Mouse (Mus musculus) bone marrow macrophage, adult 2 months (primary cell): ENCODE measurements around the gene Syn3.

Experiments used
- CTCF ChIP-seq: IDR thresholded peaks from 2 replicates; pipeline ENCODE4 v1.5.1; 2012; ENCODE audit warnings: low read depth, mild to moderate bottlenecking, low read length, moderate library complexity
- POLR2A ChIP-seq: IDR thresholded peaks from 2 replicates; pipeline ENCODE4 v1.6.1; 2012; ENCODE audit warnings: mild to moderate bottlenecking, low read depth, low read length, borderline replicate concordance

DNA sequence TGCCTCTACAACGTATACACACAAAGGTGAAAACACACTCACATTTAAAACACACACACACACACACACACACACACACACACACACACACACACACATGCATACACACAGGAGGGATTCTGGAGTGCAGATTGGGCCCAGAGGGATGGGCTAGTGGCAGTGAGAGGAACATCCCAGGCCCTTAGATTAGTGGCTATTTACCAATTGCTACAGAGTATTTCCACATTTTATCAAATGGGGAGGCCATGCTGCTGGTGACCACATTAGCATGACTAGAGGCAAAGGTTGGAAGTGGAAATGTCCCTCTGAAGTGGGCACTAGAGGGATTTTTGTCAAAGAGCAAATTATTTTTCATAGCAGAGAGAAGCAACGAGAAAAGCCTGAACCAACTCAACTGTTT is 489.0 kb downstream of the Syn3 start:
- no peak for TF ChIP-seq POLR2A
- no peak for TF ChIP-seq CTCF
